Mouse (Mus musculus) erythroblast, embryonic 14.5 days (primary cell): ENCODE results near the gene Myl6.

Source experiments
- GATA1 ChIP-seq: IDR thresholded peaks from 2 replicates; pipeline ENCODE4 v1.6.1; 2012; ENCODE audit warnings: low read length, inconsistent platforms, mixed read lengths
- TAL1 ChIP-seq: IDR thresholded peaks from 3 replicates; pipeline ENCODE4 v1.6.1; 2012; ENCODE audit warnings: low read length, inconsistent platforms, mixed read lengths

GRCm38 (mm10) chr10:128525671-128526308 lies 31.8 kb upstream of the Myl6 start, which contains the start of gene Esyt1:
- TF ChIP-seq TAL1 (no peak), GATA1 (no peak)
